Mouse (Mus musculus): Measurements from ENCODE around the gene Dmd.

DNA sequence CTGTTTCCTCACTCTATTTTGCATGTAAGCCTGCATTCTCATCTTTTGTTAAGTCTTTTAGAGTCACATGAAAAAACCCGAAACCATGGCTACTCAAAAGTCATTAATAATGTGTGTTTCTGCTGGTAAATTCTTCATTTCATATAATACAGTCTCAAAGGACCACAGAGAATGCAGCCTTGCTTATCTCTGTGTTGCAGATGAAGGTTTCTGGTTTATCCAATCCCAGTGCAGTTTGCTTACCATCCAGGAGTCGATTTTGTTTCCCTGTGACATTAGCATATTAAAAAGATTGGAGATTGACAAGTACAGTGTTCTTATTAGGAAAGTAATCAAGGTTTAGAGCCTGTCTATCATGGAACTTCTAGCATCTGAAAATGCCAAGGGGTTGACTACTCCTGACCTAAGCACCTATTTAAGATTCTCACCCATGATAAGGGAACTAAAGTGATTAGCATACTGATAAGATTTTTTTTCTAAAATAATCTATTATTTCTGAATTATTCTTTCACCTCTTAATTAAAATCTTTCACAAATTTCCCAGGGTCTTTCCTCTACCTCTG is 1292.7 kb downstream of the Dmd start:
- TF ChIP-seq CTCF (IDR thresholded peaks at IDR 0.05; ENCODE audit: borderline replicate concordance, control insufficient read depth, extremely low read depth, insufficient read depth, low read length, poor library complexity) (no peak), POLR2A (IDR thresholded peaks at IDR 0.05; ENCODE audit: control insufficient read depth, extremely low read depth, insufficient read depth, low read length, poor library complexity) (no peak)
